Mouse (Mus musculus) CH12.LX (cell line): ENCODE measurements at regions not wholly inside any gene's neighbourhood (a gene's known extent, or its start where the extent isn't known, plus 50 kb on each side); places are given as distances from the start of the nearest gene placed in this dataset.

Experiments used
- DNase-seq: peaks from one replicate; pipeline ENCODE4 v3.0.0-alpha.2; 2013; ENCODE audit errors: extremely low read depth
- H3K27ac ChIP-seq: 2 replicates; pipeline ENCODE4 v1.5.1; 2012; ENCODE audit warnings: low read depth, mild to moderate bottlenecking, control low read depth, moderate library complexity; ENCODE audit not compliant: insufficient read depth
- H3K27me3 ChIP-seq: replicated peaks from 2 replicates; pipeline ENCODE3; 2012; ENCODE audit warnings: inconsistent platforms
- H3K36me3 ChIP-seq, 2 experiments: replicated peaks in 1 of 2; 2 replicates each; pipeline versions ENCODE3 to v1.6.1; 2012; ENCODE audit warnings: inconsistent platforms in 1 of 2, low read length in 1 of 2, mild to moderate bottlenecking in 1 of 2, mixed read lengths in 1 of 2, moderate library complexity in 1 of 2; ENCODE audit not compliant: control insufficient read depth in 1 of 2, insufficient read depth in 1 of 2
- H3K4me1 ChIP-seq, 2 experiments: 2 replicates each; pipeline ENCODE4 v1.6.1; 2012; ENCODE audit warnings: inconsistent platforms in 1 of 2, moderate library complexity in 1 of 2; ENCODE audit not compliant: insufficient read depth in 2 of 2, control insufficient read depth in 1 of 2
- H3K4me2 ChIP-seq: 2 replicates; pipeline ENCODE4 v1.6.1; 2012; ENCODE audit warnings: low read depth, mild to moderate bottlenecking, control low read depth; ENCODE audit not compliant: poor library complexity, insufficient read depth, severe bottlenecking
- H3K4me3 ChIP-seq, 3 experiments: fragments of 150-350 bp in 1 of 3; sonication (generic) in 1 of 3; replicated peaks in 1 of 3; 2 replicates each; pipeline versions ENCODE3 to v1.5.1; 2011 to 2012; ENCODE audit warnings: low read depth in 2 of 3, low read length in 2 of 3, mild to moderate bottlenecking in 2 of 3, moderate library complexity in 2 of 3, control low read depth in 1 of 3, improper control_type of control experiment in 1 of 3, inconsistent platforms in 1 of 3, mixed read lengths in 1 of 3; ENCODE audit not compliant: poor library complexity in 1 of 3
- H3K79me2 ChIP-seq: replicated peaks from 2 replicates; pipeline ENCODE4 v1.6.1; 2012; ENCODE audit warnings: mild to moderate bottlenecking, moderate library complexity; ENCODE audit not compliant: control insufficient read depth, poor library complexity, insufficient read depth, severe bottlenecking; ENCODE audit errors: extremely low read depth
- H3K9ac ChIP-seq: 2 replicates; pipeline ENCODE4 v1.6.1; 2012; ENCODE audit warnings: low read depth, mild to moderate bottlenecking, control low read depth, moderate library complexity; ENCODE audit not compliant: insufficient read depth
- H3K9me3 ChIP-seq: replicated peaks from 2 replicates; pipeline ENCODE3; 2012; ENCODE audit warnings: low read length, inconsistent platforms, mixed read lengths
- BHLHE40 ChIP-seq: IDR thresholded peaks from 2 replicates; pipeline ENCODE4 v1.6.1; 2011; ENCODE audit warnings: mild to moderate bottlenecking, low read depth, low read length, improper control_type of control experiment
- CTCF ChIP-seq, 2 experiments: IDR thresholded peaks in 1 of 2; conservative IDR thresholded peaks in 1 of 2; 2 replicates each; pipeline ENCODE4 v1.5.1; 2011 to 2012; ENCODE audit warnings: low read depth in 2 of 2, low read length in 2 of 2, improper control_type of control experiment in 1 of 2, inconsistent platforms in 1 of 2, mild to moderate bottlenecking in 1 of 2, moderate library complexity in 1 of 2
- E2F4 ChIP-seq: IDR thresholded peaks from 2 replicates; pipeline ENCODE4 v1.6.1; 2011; ENCODE audit warnings: low read depth, low read length, improper control_type of control experiment; ENCODE audit not compliant: insufficient replicate concordance
- EP300 ChIP-seq: IDR thresholded peaks from 2 replicates; pipeline ENCODE4 v1.6.1; 2011; ENCODE audit warnings: low read length, improper control_type of control experiment
- JUND ChIP-seq: conservative IDR thresholded peaks from 2 replicates; pipeline ENCODE4 v1.6.1; 2011; ENCODE audit warnings: low read depth, low read length, improper control_type of control experiment
- MAFK ChIP-seq: IDR thresholded peaks from 2 replicates; pipeline ENCODE4 v1.6.1; 2011; ENCODE audit warnings: low read length, improper control_type of control experiment; ENCODE audit not compliant: insufficient replicate concordance
- MEF2A ChIP-seq: IDR thresholded peaks from 2 replicates; pipeline ENCODE4 v1.6.1; 2014; ENCODE audit warnings: low read depth, mild to moderate bottlenecking, inconsistent platforms, low read length, improper control_type of control experiment, borderline replicate concordance
- MXI1 ChIP-seq: IDR thresholded peaks from 2 replicates; pipeline ENCODE4 v1.6.1; 2011; ENCODE audit warnings: mild to moderate bottlenecking, low read depth, low read length, improper control_type of control experiment
- NELFE ChIP-seq: IDR thresholded peaks from 2 replicates; pipeline ENCODE4 v1.6.1; 2011; ENCODE audit warnings: low read depth, low read length, improper control_type of control experiment
- NRF1 ChIP-seq: IDR thresholded peaks from 2 replicates; pipeline ENCODE4 v1.6.1; 2014; ENCODE audit warnings: low read depth, mild to moderate bottlenecking, inconsistent platforms, low read length, improper control_type of control experiment, moderate library complexity
- PAX5 ChIP-seq: IDR thresholded peaks from 2 replicates; pipeline ENCODE4 v1.6.1; 2012; ENCODE audit warnings: low read length, inconsistent platforms, mixed read lengths
- POLR2AphosphoS2 ChIP-seq: IDR thresholded peaks from 2 replicates; pipeline ENCODE4 v1.6.1; 2011; ENCODE audit warnings: low read depth, low read length, improper control_type of control experiment
- RAD21 ChIP-seq: IDR thresholded peaks from 2 replicates; pipeline ENCODE4 v1.6.1; 2011; ENCODE audit warnings: low read depth, mild to moderate bottlenecking, low read length, improper control_type of control experiment, moderate library complexity
- RCOR1 ChIP-seq: conservative IDR thresholded peaks from 2 replicates; pipeline ENCODE4 v1.6.1; 2012; ENCODE audit warnings: low read depth, mild to moderate bottlenecking, inconsistent platforms, low read length, improper control_type of control experiment
- SMC3 ChIP-seq: IDR thresholded peaks from 2 replicates; pipeline ENCODE4 v1.6.1; 2011; ENCODE audit warnings: low read depth, low read length, improper control_type of control experiment
- TBP ChIP-seq: conservative IDR thresholded peaks from 2 replicates; pipeline ENCODE4 v1.6.1; 2011; ENCODE audit warnings: low read depth, low read length, improper control_type of control experiment
- UBTF ChIP-seq: IDR thresholded peaks from 2 replicates; pipeline ENCODE4 v1.6.1; 2012; ENCODE audit warnings: low read depth, mild to moderate bottlenecking, inconsistent platforms, low read length, improper control_type of control experiment, moderate library complexity
- ZKSCAN1 ChIP-seq: IDR thresholded peaks from 2 replicates; pipeline ENCODE4 v1.6.1; 2012; ENCODE audit warnings: low read depth, inconsistent platforms, low read length, improper control_type of control experiment, borderline replicate concordance
- dilution Hi-C: fragments of 300-500 bp; cut with MboI; formaldehyde crosslinking; loops from 2 replicates; pipeline ENCODE4 v1.14.3; 2020; ENCODE audit warnings: low sequenced_read_pairs; ENCODE audit not compliant: extremely low pct_unique_long_range_greater_than_20kb, extremely low pct_ligation_motif_present
- in situ Hi-C: fragments of 300-500 bp; cut with MboI; formaldehyde crosslinking; loops from 3 replicates; pipeline ENCODE4 v1.14.3; 2019; ENCODE audit warnings: low sequenced_read_pairs, low pct_ligation_motif_present, low pct_unique_long_range_greater_than_20kb, mixed read lengths

DNA sequence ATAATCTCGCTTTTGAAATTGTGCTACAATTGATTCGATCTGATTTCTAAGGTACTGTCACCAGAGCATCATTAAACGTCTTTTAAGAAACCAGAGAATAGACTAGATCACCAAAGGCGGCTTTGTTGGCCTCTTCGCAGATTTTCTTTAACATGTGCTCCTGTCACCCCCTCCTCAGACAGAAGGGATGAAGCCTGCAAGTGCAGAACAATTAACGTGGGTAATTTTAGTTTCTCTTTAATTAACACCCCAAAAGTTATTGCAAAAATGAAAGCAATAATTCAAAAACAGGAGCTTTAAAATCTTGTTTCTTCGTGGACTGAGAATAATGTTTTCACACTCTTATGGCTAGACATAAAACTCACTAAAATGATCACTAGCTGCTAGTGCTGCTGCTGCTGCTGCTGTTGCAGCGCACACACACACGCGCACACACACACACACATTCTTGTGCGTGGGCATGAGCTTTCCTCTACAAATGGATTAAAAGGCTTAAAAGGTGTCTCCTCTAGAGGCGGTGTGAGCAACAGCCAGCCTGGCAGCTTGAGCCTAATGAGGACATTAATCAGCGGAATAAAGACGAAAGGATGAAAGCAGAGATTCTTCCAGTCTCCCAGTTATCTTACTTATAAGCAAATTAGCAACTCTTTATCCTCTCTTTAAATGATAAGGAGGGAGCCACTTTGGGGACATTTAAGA lies 550.5 kb upstream of the Btbd3 start:
- Histone ChIP-seq H3K4me3 (no peak overlapping the region), H3K36me3 (no peaks in the 10 kb centered on the region), H3K4me1 (no peaks in the 10 kb centered on the region), H3K27me3 (no peaks in the 10 kb centered on the region), H3K9ac (no peak overlapping the region), H3K9me3 (peaks cover 44% of the 10 kb centered on the region), H3K4me2 (no peak overlapping the region), H3K79me2 (no peaks in the 10 kb centered on the region), H3K27ac (no peak overlapping the region)
- no peak for TF ChIP-seq E2F4
- dilution Hi-C loops, result no loop called here
- in situ Hi-C loops, result no loop called here
- no peak for DNase-seq

DNA sequence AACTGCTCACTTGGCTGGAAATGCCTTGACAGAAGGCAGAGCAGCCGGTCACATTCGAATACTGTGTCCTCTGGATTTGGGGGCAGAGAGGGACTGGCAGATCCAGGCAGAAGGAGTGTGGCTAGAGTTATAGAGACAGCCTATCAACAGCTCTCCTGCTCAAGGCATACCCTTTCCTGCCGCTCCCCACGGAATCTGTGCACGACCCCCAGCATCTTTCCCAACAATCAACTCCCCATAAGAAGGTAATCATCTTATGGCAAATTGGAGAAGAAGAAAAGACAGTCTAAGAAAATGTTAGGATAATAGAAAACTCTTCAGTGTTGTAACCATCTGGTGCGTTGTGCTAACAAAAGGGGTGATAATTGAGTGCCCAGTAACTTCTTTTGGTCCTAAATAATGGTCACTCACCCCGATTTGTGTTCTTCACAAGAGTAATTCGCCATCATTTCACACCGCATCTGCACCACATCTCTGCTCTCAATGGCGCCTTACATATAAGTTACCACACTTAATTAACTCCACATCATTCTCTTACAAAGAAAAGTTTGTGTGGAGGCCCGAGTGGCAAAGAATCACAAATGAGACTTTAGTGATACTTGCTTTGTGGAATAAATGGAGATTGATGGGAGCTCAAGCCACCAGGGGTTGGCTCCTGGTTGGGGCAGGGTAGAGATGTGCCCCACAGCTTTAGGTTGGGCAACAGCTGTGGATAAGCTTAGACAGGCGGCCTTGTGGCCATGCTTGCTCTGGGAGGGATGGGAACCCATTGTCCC lies 551.2 kb upstream of the Btbd3 start:
- Histone ChIP-seq H3K4me1 (no peaks in the 10 kb centered on the region), H3K27me3 (no peaks in the 10 kb centered on the region), H3K4me2 (no peak overlapping the region), H3K9me3 (peaks cover 49% of the 10 kb centered on the region), H3K79me2 (no peaks in the 10 kb centered on the region), H3K27ac (no peak overlapping the region), H3K36me3 (no peaks in the 10 kb centered on the region), H3K9ac (no peak overlapping the region), H3K4me3 (no peak overlapping the region)
- DNase-seq, result no peak
- in situ Hi-C loops (no loop called here), dilution Hi-C loops (no loop called here)
- TF ChIP-seq RAD21, result no peak
- no peak for TF ChIP-seq JUND
- no peak for TF ChIP-seq PAX5
- no peak for TF ChIP-seq ZKSCAN1
- TF ChIP-seq E2F4, result no peak
- TF ChIP-seq NRF1, result no peak
- TF ChIP-seq BHLHE40, result no peak
- no peak for TF ChIP-seq TBP
- no peak for TF ChIP-seq CTCF (conservative IDR thresholded peaks at IDR 0.05 in 1 of 2, IDR thresholded peaks at IDR 0.05 in 1 of 2; ENCODE audit: low read depth in 2 of 2, low read length in 2 of 2)
- no peak for TF ChIP-seq EP300
- no peak for TF ChIP-seq NELFE
- no peak for TF ChIP-seq POLR2AphosphoS2
- TF ChIP-seq MEF2A, result no peak
- TF ChIP-seq MAFK, result no peak
- no peak for TF ChIP-seq SMC3
- no peak for TF ChIP-seq UBTF
- TF ChIP-seq MXI1, result no peak
- no peak for TF ChIP-seq RCOR1
